Comparison of ENCODE assay signal across 8 mouse cellular contexts in the genomic region with DNA sequence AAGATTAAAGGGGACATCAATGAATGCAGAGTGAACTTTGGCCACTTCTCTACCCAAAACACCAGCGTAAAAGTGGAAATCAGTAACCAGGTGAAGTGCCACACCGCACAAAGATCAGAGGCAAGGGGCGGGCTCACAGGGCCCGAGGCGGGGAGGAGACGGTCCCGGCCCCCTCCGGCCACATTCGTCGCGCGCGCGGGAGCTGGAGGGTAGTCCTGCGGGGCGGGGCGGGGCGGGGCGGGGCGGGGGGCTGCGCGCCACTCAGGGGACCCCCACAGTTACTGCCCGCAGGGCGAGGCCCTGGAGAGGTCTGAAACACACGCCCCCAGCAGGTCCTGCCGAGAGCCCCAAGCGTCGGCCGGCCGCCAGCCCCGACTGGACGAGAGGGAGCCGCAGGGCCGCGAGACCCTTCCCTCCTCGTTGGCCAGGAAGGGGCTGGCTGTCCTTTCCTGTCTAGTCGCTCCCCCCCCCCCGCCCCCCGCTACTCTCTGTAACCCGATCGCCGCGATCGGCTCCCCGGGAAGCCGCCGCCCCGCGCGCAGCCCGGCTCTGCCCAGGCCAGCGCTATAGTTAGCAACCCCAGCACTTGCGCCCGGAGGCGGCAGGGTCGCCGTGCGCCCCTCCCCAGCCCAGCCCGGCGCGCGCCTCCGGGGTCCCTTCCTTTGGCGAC. TPM values are rescaled to one million over a fixed set of nuclear protein-coding genes. Genes with fewer than 3 reads are reported as not detected.
DNase-seq lines count a peak whose midpoint lies in the region; ATAC-seq and TF ChIP-seq lines count a peak whose summit lies in the region.

No protein-coding gene starts in this region.

- H3K27me3 ChIP-seq in neural tube, embryonic 11.5 days (ENCODE audit: control insufficient read depth, insufficient read depth, low read length) = no peaks in the 10 kb centered on the region
- H3K27me3 ChIP-seq in heart, adult 2 months (ENCODE audit: control insufficient read depth, insufficient read depth, low read length) = no peaks in the 10 kb centered on the region
- no peaks in the 10 kb centered on the region for H3K27me3 ChIP-seq in kidney, adult 2 months (replicated peaks; ENCODE audit: control insufficient read depth, insufficient read depth, low read length)
- no peaks in the 10 kb centered on the region for H3K27me3 ChIP-seq in lung, embryonic 16.5 days (ENCODE audit: control insufficient read depth, insufficient read depth, low read depth, low read length)

- peak overlapping the region; percentile 81 for H3K9ac ChIP-seq in neural tube, embryonic 11.5 days (ENCODE audit: low read length)
- peak overlapping the region; percentile 93 for H3K9ac ChIP-seq in heart, adult 2 months (ENCODE audit: low read depth, low read length)
- H3K9ac ChIP-seq in lung, embryonic 16.5 days (ENCODE audit: low read length) = peak overlapping the region; percentile 91

- peak; percentile 77 for DNase-seq in neural tube, embryonic 11.5 days (ENCODE audit: low spot score)
- no peak for DNase-seq in neural tube, embryonic 10.5 days (ENCODE audit: extremely low spot score, low spot score)
- DNase-seq in embryo, embryonic 10.5 days (ENCODE audit: low spot score) = peak; percentile 81
- DNase-seq in heart, adult 2 months = peak; percentile 76
- peak; percentile 91 for DNase-seq in kidney, adult 2 months
- DNase-seq in right cerebral cortex, postnatal 25 days = peak; percentile 21

- peak overlapping the region; percentile 93 for H3K27ac ChIP-seq in neural tube, embryonic 11.5 days (ENCODE audit: low read depth, low read length)
- peak overlapping the region; percentile 99 for H3K27ac ChIP-seq in heart, adult 2 months
- peak overlapping the region; percentile 99 for H3K27ac ChIP-seq in kidney, adult 2 months (ENCODE audit: insufficient read depth, low read depth, low read length)
- H3K27ac ChIP-seq in lung, embryonic 16.5 days (ENCODE audit: low read length) = peak overlapping the region; percentile 100

- peaks cover 1% of the 10 kb centered on the region; the same call in 1 of the 2 replicates for H3K79me2 ChIP-seq in heart, adult 2 months (replicated peaks; ENCODE audit: control insufficient read depth, insufficient read depth, low read length)

- WGBS in neural tube, embryonic 11.5 days = under 1% methylated on average over 44 of the region's 64 CpGs
- WGBS in heart, adult 2 months = under 1% methylated on average over 55 of the region's 64 CpGs
- WGBS in kidney, adult 2 months = 1% methylated on average over 60 of the region's 64 CpGs
- WGBS in lung, embryonic 16.5 days = under 1% methylated on average over 58 of the region's 64 CpGs

- 0 out of 2 replicates have a peak, but pooled peaks have one; percentile 4 for TF ChIP-seq POLR2A in heart, adult 2 months (IDR thresholded peaks at IDR 0.05; ENCODE audit: insufficient read depth, low read depth, low read length)
- TF ChIP-seq POLR2A in kidney, adult 2 months (IDR thresholded peaks at IDR 0.05; ENCODE audit: low read depth, low read length) = no peak

- no peak; the same call in 1 of the 2 replicates for TF ChIP-seq CTCF in heart, adult 2 months (IDR thresholded peaks at IDR 0.05)
- TF ChIP-seq CTCF in kidney, adult 2 months (conservative IDR thresholded peaks at IDR 0.05; ENCODE audit: insufficient read depth, insufficient read length, low read depth, low read length) = no peak

- peak overlapping the region; percentile 76 for H3K4me3 ChIP-seq in neural tube, embryonic 11.5 days (ENCODE audit: low read depth, low read length)
- peak overlapping the region; percentile 98 for H3K4me3 ChIP-seq in heart, adult 2 months
- H3K4me3 ChIP-seq in kidney, adult 2 months (ENCODE audit: insufficient read depth, low read depth, low read length) = peak overlapping the region; percentile 99
- H3K4me3 ChIP-seq in lung, embryonic 16.5 days (ENCODE audit: low read length) = peak overlapping the region; percentile 97

- H3K36me3 ChIP-seq in neural tube, embryonic 11.5 days (ENCODE audit: control insufficient read depth, insufficient read depth, low read length) = no peaks in the 10 kb centered on the region
- peaks cover 18% of the 10 kb centered on the region; the same call in 1 of the 2 replicates for H3K36me3 ChIP-seq in heart, adult 2 months (ENCODE audit: control insufficient read depth, insufficient read depth, low read length)
- H3K36me3 ChIP-seq in kidney, adult 2 months (ENCODE audit: control insufficient read depth, insufficient read depth, low read length) = no peaks in the 10 kb centered on the region
- H3K36me3 ChIP-seq in lung, embryonic 16.5 days (ENCODE audit: control insufficient read depth, insufficient read depth, low read length) = no peaks in the 10 kb centered on the region

- intact Hi-C loops in heart, adult 2 months (cut with DNase I) = loop anchor here (1.0 to 5.0 kb wide), 8 partner anchors 20 to 441 kb away; a partner anchor contains a TSS

- peak overlapping the region; percentile 75 for H3K4me2 ChIP-seq in neural tube, embryonic 11.5 days (ENCODE audit: low read depth)
- H3K4me2 ChIP-seq in lung, embryonic 16.5 days (ENCODE audit: low read depth, low read length) = peak overlapping the region; percentile 61

- TF ChIP-seq EP300 in heart, adult 2 months (IDR thresholded peaks at IDR 0.05; ENCODE audit: insufficient read depth, low read depth, low read length) = no peak

- H3K9me3 ChIP-seq in neural tube, embryonic 11.5 days (ENCODE audit: control insufficient read depth, low read length) = no peaks in the 10 kb centered on the region
- no peaks in the 10 kb centered on the region for H3K9me3 ChIP-seq in lung, embryonic 16.5 days (ENCODE audit: control insufficient read depth, low read length)

- peak; percentile 83 for ATAC-seq in neural tube, embryonic 11.5 days (ENCODE audit: insufficient read depth, low FRiP score, low TSS enrichment)
- peak; percentile 91 for ATAC-seq in lung, embryonic 16.5 days (ENCODE audit: low read depth)
- ATAC-seq in erythroid progenitor cell, adult 5-6 weeks (replicated peaks; ENCODE audit: low FRiP score, poor library complexity, severe bottlenecking) = no peak

- no peaks in the 10 kb centered on the region for H3K4me1 ChIP-seq in neural tube, embryonic 11.5 days (ENCODE audit: control insufficient read depth, insufficient read depth, low read length)
- peaks cover 14% of the 10 kb centered on the region for H3K4me1 ChIP-seq in heart, adult 2 months (ENCODE audit: control insufficient read depth, insufficient read depth, low read length)
- H3K4me1 ChIP-seq in kidney, adult 2 months (ENCODE audit: control insufficient read depth, insufficient read depth, low read length) = peaks cover 9% of the 10 kb centered on the region; the same call in 1 of the 2 replicates
- H3K4me1 ChIP-seq in lung, embryonic 16.5 days (replicated peaks; ENCODE audit: control insufficient read depth, insufficient read depth, low read length) = peaks cover 10% of the 10 kb centered on the region; the same call in 1 of the 2 replicates

RNA-seq across cellular contexts. Expression of a gene that starts 0.9 kb away (rescaled TPM):
- polyA plus RNA-seq in neural tube, embryonic 11.5 days (2014; fragmentation: Nextera tagmentation; extraction: Ambion mirVana) = 89.1 and 94.8 TPM in 2 replicates
- total RNA-seq in heart, adult 2 months (2021) = 10 to 100 TPM; 44.5 to 48.7 TPM
- polyA plus RNA-seq in heart, adult 2 months (2012; rRNA removed) = 72.9 and 79.4 TPM in 2 replicates
- 73.8 and 88.4 TPM in 2 replicates for polyA plus RNA-seq in kidney, adult 2 months (2012; rRNA removed)
- polyA plus RNA-seq in lung, embryonic 16.5 days (2015; fragmentation: Nextera tagmentation; extraction: Ambion mirVana) = 129 and 130 TPM in 2 replicates
- total RNA-seq in erythroid progenitor cell, adult 5-6 weeks (2015; ENCODE audit: low replicate concordance) = 14.4 and 17.2 TPM in 2 replicates
- 5.4 and 17.3 TPM in 2 replicates for total RNA-seq in erythroid progenitor cell, adult 5-6 weeks (2017; ENCODE audit: low replicate concordance)
